ENCODE assay signal across 10 mouse cellular contexts in the genomic region with DNA sequence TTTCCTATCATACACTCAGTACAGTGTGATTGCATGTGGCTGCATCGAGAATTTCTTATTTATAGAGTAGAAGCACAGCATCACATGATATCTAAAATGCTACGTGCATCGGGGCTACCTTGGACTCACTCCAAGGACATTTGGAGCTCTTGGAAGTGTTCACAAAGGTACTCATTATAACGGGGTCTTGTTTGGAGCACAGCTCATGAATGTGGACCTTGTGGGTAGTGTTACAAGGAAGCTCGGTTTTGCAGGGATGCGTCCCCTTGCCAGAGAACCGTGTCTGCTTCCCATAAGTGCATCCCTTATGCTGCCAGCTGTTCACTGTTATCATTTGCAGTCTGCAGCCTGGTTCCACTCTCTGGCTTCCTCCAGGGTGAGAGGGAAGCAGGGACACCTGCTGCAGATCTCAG.
A peak's percentile ranks its signal among the peaks of the same experiment; 100 is the strongest.
DNase-seq lines count a peak whose midpoint lies in the region; ATAC-seq and TF ChIP-seq lines count a peak whose summit lies in the region.
"Had no signal": no experiment of that assay in that cellular context is flagged by ENCODE, and none has a peak within 500 bp of the region (broad histone marks: within the 10 kb centered on the region; RNA-seq: fewer than 3 reads in every experiment).

No protein-coding gene starts in this region.

- H3K27ac ChIP-seq in hindbrain, embryonic 12.5 days: no peak overlapping the region
- no peak overlapping the region for H3K27ac ChIP-seq in hindbrain, embryonic 11.5 days (ENCODE audit: low read depth, low read length)
- no peak overlapping the region for H3K27ac ChIP-seq in kidney, adult 2 months (ENCODE audit: insufficient read depth, low read depth, low read length)

- H3K9ac ChIP-seq in hindbrain, embryonic 12.5 days: no peak overlapping the region
- no peak overlapping the region for H3K9ac ChIP-seq in hindbrain, embryonic 11.5 days (ENCODE audit: low read depth, low read length)

- no peaks in the 10 kb centered on the region for H3K36me3 ChIP-seq in hindbrain, embryonic 12.5 days
- H3K36me3 ChIP-seq in hindbrain, embryonic 11.5 days (ENCODE audit: control insufficient read depth, insufficient read depth, low read length): no peaks in the 10 kb centered on the region
- H3K36me3 ChIP-seq in kidney, adult 2 months (ENCODE audit: control insufficient read depth, insufficient read depth, low read length): no peaks in the 10 kb centered on the region
- H3K36me3 ChIP-seq: G1E had no signal

- intact Hi-C loops in left cerebral cortex, postnatal 4 days (cut with DNase I): no loop called here

- TF ChIP-seq POLR2A in kidney, adult 2 months (IDR thresholded peaks at IDR 0.05; ENCODE audit: low read depth, low read length): no peak

- 61% methylated on average over 7 of the region's 7 CpGs for WGBS in hindbrain, embryonic 12.5 days
- 71% methylated on average over 7 of the region's 7 CpGs for WGBS in hindbrain, embryonic 11.5 days
- WGBS in kidney, adult 2 months: 19% methylated on average over 7 of the region's 7 CpGs

- no peaks in the 10 kb centered on the region for H3K27me3 ChIP-seq in hindbrain, embryonic 12.5 days
- no peaks in the 10 kb centered on the region for H3K27me3 ChIP-seq in hindbrain, embryonic 11.5 days (ENCODE audit: control insufficient read depth, insufficient read depth, low read length)
- no peaks in the 10 kb centered on the region for H3K27me3 ChIP-seq in kidney, adult 2 months (replicated peaks; ENCODE audit: control insufficient read depth, insufficient read depth, low read length)

- no peak overlapping the region for H3K4me2 ChIP-seq in hindbrain, embryonic 12.5 days (replicated peaks)
- H3K4me2 ChIP-seq in hindbrain, embryonic 11.5 days (replicated peaks; ENCODE audit: low read depth, low read length): no peak overlapping the region

- no peaks in the 10 kb centered on the region; the same call in 1 of the 2 replicates for H3K4me1 ChIP-seq in hindbrain, embryonic 12.5 days
- no peaks in the 10 kb centered on the region for H3K4me1 ChIP-seq in hindbrain, embryonic 11.5 days (replicated peaks; ENCODE audit: control insufficient read depth, insufficient read depth, low read length)
- no peaks in the 10 kb centered on the region for H3K4me1 ChIP-seq in kidney, adult 2 months (ENCODE audit: control insufficient read depth, insufficient read depth, low read length)

- no peak for DNase-seq in hindbrain, embryonic 11.5 days (ENCODE audit: low spot score)
- DNase-seq in cerebellum, adult 9-11 months: peak; percentile 12
- DNase-seq in heart, postnatal 4 days: peak; percentile 14
- peak; percentile 44 for DNase-seq in left cerebral cortex, postnatal 4 days
- DNase-seq in right cerebral cortex, postnatal 25 days: peak; percentile 71
- no peak for DNase-seq in thymus, postnatal 0 days (ENCODE audit: low spot score)
- DNase-seq in kidney, adult 2 months: no peak

- peak; percentile 56 for ATAC-seq in hindbrain, embryonic 12.5 days (ENCODE audit: low FRiP score)
- ATAC-seq in hindbrain, embryonic 11.5 days (ENCODE audit: low FRiP score): no peak

- H3K4me3 ChIP-seq in hindbrain, embryonic 12.5 days: no peak overlapping the region
- H3K4me3 ChIP-seq in hindbrain, embryonic 11.5 days (ENCODE audit: low read depth, low read length): no peak overlapping the region
- no peak overlapping the region for H3K4me3 ChIP-seq in kidney, adult 2 months (ENCODE audit: insufficient read depth, low read depth, low read length)
- H3K4me3 ChIP-seq: erythroblast, embryonic 14.5 days had no signal

- no peak for TF ChIP-seq CTCF in kidney, adult 2 months (conservative IDR thresholded peaks at IDR 0.05; ENCODE audit: insufficient read depth, insufficient read length, low read depth, low read length)

- no peaks in the 10 kb centered on the region for H3K9me3 ChIP-seq in hindbrain, embryonic 12.5 days (replicated peaks)
- no peaks in the 10 kb centered on the region for H3K9me3 ChIP-seq in hindbrain, embryonic 11.5 days (ENCODE audit: control insufficient read depth, low read length)

Comparison
In these comparisons a context has a peak if more than half of its experiments do, and no peak if none do; other contexts are left out.
1. DNase-seq: peak in cerebellum, adult 9-11 months (single experiment), heart, postnatal 4 days (single experiment), left cerebral cortex, postnatal 4 days (single experiment) and right cerebral cortex, postnatal 25 days (single experiment); none in hindbrain, embryonic 11.5 days (single experiment), thymus, postnatal 0 days (single experiment) and kidney, adult 2 months (single experiment).